Mouse (Mus musculus) cerebellum, postnatal 4 days (tissue): Measurements from ENCODE around the gene Kank1.

Source experiments
- DNase-seq, 2 experiments: peaks; one replicate each; pipeline ENCODE4 v3.0.0; 2022; ENCODE audit warnings: low spot score in 2 of 2, mixed read lengths in 1 of 2

Gene Kank1

GRCm38 (mm10) chr19:25436789-25437650 is 200.2 kb downstream of the Kank1 start:
- no peak for DNase-seq

- no peak for DNase-seq
Observed at GRCm38 (mm10) chr19:25438246-25438645, 201.5 kb downstream of the Kank1 start.

DNA sequence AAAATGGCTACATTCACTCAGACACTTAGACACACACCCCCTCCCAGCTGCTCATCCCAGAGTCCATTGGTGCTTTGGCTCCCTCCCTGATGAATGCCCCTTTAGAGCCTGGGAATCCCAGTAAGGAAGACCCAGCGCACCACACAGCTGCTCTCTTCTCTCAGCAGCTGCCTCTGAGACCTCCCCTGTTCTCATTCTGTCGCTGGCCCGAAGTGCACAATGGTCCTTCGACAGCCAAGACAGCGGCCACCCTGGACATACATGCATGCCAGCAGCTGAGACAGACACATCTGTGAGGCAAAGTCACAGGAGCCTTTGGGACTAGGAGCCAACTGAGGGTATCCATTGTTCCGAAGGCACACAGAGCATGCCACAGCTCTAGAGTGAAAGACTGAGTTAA is 203.0 kb downstream of the Kank1 start:
- DNase-seq: no peak

DNA sequence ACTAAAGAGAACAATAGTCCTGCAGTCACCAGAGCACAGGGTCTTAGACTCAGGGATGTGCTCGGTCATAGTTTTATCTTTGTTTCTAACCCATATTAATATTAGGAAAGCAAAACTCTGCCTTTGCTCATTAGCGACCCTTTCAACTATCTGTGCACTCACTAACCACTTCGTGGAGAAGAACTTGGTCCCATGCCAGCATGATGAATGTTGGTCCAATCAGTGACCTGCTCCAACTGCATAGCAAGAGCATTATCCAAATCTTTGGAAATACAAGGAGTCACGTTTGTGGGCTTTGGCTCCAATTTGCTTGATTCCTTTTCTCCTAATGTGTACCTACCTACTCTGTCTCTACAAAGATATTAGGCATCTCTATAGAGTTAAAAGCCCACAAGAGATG is 204.0 kb downstream of the Kank1 start:
- DNase-seq: no peak

GRCm38 (mm10) chr19:25445054-25445453 is 208.3 kb downstream of the Kank1 start:
- peak; percentile 45 to 75 for DNase-seq

DNA sequence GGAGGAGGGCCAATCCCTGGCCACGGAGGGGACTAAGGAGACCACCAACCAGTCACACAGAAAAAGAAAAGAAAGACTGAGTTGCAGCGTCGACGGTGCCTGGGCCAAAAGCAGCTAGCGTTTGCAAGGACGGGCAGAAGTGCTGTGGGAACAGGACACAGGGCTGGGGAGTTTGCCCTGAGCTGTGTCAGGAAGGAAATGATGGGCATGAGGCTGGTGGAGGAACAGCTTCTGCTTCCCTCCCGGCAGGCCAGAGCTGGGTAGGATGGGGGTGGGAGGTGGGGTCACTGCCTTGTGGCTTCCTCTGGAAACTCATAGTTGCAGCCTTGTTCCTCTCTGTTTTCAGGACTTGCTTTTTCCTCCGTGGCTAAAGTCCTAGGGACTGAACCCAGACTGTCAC is 209.1 kb downstream of the Kank1 start:
- no peak for DNase-seq

DNA sequence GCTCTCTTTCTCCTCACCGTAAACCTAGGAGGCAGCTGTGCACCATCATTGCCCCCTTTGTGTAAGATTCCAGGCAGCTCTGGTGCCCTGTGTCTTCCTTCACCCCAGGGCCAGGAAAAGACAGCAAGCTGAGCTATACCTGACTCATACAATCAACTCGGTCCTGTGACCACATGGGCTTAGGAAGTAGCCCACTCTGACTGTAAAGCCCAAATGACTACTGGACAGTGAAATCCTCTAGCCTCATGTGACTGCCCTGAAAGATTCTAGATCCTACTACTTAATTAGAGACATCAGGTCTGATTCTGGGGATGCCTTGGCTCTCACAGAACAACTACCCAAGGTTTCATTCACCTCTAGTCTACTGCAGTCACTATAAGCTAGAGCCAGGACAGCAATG is 209.9 kb downstream of the Kank1 start:
- DNase-seq: no peak

DNA sequence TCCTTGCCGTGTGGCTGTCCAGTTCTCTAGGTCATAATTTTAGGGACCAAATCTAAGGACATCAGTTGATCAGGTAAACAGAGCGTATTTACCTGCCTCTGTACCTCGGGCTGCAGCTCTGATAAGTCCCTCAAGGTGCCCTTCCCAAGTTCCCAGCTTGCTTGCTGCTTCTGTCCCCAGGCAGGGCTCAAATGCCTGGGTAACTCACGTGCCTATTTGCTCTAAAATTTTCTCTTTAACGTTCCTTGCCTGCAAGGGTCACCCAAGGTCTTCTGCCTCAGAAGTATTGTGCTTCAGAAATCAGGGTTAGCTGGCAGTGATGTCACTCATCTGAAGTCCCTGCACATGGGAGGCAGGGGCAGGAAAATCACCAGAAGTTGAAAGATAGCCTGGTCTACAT is 210.6 kb downstream of the Kank1 start:
- no peak for DNase-seq

- peak; percentile 36 to 60 for DNase-seq
Observed at GRCm38 (mm10) chr19:25450869-25451629, 214.3 kb downstream of the Kank1 start.

GRCm38 (mm10) chr19:25453146-25453545 is 216.4 kb downstream of the Kank1 start:
- no peak for DNase-seq

DNA sequence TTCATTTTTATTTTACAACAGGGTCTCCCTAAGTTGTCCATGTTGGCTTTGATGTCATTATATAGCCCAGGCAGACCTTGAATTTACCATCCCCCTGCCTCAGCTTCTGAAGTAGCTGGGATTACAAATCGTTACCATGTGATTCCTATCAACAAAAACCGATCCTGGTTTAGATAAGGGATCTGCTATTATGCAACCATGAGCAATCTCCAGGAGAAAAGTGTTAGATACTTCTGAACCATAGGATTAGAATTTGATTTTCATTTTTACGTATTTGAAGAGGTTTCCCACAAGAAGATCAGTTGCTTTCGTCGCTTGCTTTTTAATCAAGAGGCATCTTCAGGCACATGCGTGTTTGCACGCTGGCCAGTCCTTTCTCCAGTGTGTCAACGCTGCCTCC is 224.0 kb downstream of the Kank1 start:
- no peak for DNase-seq

- no peak for DNase-seq
Observed at GRCm38 (mm10) chr19:25461553-25462320, 225.0 kb downstream of the Kank1 start.

GRCm38 (mm10) chr19:25475806-25476205 is 239.0 kb downstream of the Kank1 start:
- DNase-seq: peak in 1 of 2 experiments; percentile 13

GRCm38 (mm10) chr19:25479152-25479669 is 242.4 kb downstream of the Kank1 start:
- no peak for DNase-seq

- DNase-seq: no peak
Observed at GRCm38 (mm10) chr19:25480820-25481219, 244.0 kb downstream of the Kank1 start.
